Mouse (Mus musculus) heart, embryonic 14.5 days (tissue): ENCODE measurements at regions not wholly inside any gene's neighbourhood (a gene's known extent, or its start where the extent isn't known, plus 50 kb on each side); places are given as distances from the start of the nearest gene placed in this dataset.

Source experiments
- ATAC-seq: fragments of 200-750 bp; cut with Nextera tagmentation; 2 replicates; pipeline ENCODE4 v1.8.0; 2017; ENCODE audit warnings: low read depth, moderate TSS enrichment; ENCODE audit not compliant: insufficient number of reproducible peaks, insufficient read depth, low FRiP score
- H3K27ac ChIP-seq, 2 experiments: fragments of 200-500 bp in 1 of 2; fragments of 300-500 bp in 1 of 2; sonication (generic) in 1 of 2; replicated peaks in 1 of 2; 2 replicates each; pipeline ENCODE4 v1.5.1; 2012 to 2014; ENCODE audit warnings: low read depth in 2 of 2, low read length in 2 of 2, control low read depth in 1 of 2, mild to moderate bottlenecking in 1 of 2, mixed read lengths in 1 of 2; ENCODE audit not compliant: control insufficient read depth in 1 of 2, insufficient read depth in 1 of 2
- H3K27me3 ChIP-seq: fragments of 300-500 bp; sonication (generic); 2 replicates; pipeline ENCODE4 v1.6.1; 2014; ENCODE audit warnings: mild to moderate bottlenecking, low read length, control low read depth; ENCODE audit not compliant: control insufficient read depth, insufficient read depth
- H3K36me3 ChIP-seq: fragments of 300-500 bp; sonication (generic); 2 replicates; pipeline ENCODE4 v1.6.1; 2014; ENCODE audit warnings: mild to moderate bottlenecking, control low read depth, low read length, mixed read lengths; ENCODE audit not compliant: control insufficient read depth, insufficient read depth
- H3K4me1 ChIP-seq, 2 experiments: fragments of 200-500 bp in 1 of 2; fragments of 300-500 bp in 1 of 2; sonication (generic) in 1 of 2; 2 replicates each; pipeline ENCODE4 v1.6.1; 2012 to 2014; ENCODE audit warnings: low read length in 2 of 2, control low read depth in 1 of 2, mixed read lengths in 1 of 2; ENCODE audit not compliant: control insufficient read depth in 2 of 2, insufficient read depth in 2 of 2
- H3K4me2 ChIP-seq: fragments of 300-500 bp; sonication (generic); 2 replicates; pipeline ENCODE4 v1.6.1; 2014; ENCODE audit warnings: mild to moderate bottlenecking, low read length
- H3K4me3 ChIP-seq, 2 experiments: fragments of 200-500 bp in 1 of 2; fragments of 300-500 bp in 1 of 2; sonication (generic) in 1 of 2; 2 replicates each; pipeline ENCODE4 v1.5.1; 2012 to 2014; ENCODE audit warnings: low read length in 2 of 2, mild to moderate bottlenecking in 2 of 2, control low read depth in 1 of 2, low read depth in 1 of 2, moderate library complexity in 1 of 2; ENCODE audit not compliant: control insufficient read depth in 1 of 2, insufficient read depth in 1 of 2
- H3K9ac ChIP-seq: fragments of 300-500 bp; sonication (generic); 2 replicates; pipeline ENCODE4 v1.6.1; 2014; ENCODE audit warnings: mild to moderate bottlenecking, low read length
- H3K9me3 ChIP-seq: fragments of 300-500 bp; sonication (generic); 2 replicates; pipeline ENCODE4 v1.6.1; 2016; ENCODE audit warnings: low read length, control low read depth; ENCODE audit not compliant: control insufficient read depth
- WGBS: fragments of 180-500 bp; shearing (Covaris S2); extraction: QIAGEN DNeasy Blood & Tissue Kit; methylation state at CpG from one replicate; pipeline ENCODE4 v1.1.7; 2014; 5-methylcytosine and 5-hydroxymethylcytosine counted together

DNA sequence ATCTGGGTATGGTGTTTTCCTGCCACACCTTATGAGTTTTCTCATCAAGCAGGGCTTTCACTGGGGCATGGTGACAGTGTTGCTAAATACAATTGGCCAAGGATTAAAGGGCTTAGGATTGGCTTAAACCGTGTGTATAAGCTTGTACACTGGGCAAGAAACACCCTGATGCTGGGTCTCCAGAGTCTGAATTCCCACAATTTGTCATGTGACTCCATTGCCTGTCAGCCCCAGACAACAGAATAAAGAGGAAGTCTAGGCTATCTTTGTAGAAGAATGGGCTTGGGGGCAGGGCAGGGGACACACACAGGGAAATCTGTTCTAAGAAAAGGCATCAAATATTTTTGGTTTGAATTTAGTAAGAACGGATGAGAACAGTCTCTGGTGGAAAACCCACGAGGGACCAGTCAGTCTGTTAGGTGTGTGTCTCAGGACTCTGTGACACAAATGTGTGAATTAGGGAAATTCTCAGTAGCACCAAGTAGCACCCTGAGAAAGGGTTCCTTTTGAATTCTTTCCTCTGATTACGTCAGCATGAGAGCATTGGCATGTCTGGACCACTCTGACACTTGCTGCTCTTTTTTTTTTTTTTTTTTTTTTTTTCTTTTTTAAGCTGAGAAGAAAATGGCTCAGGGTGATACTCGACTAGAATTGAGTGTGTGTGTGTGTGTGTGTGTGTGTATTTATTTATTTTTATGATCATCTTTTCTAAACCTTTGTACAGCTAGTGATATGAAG, 235.5 kb upstream of the Tbl1xr1 start:
- 44% methylated on average over 5 of the region's 5 CpGs for WGBS
- no peak for ATAC-seq

DNA sequence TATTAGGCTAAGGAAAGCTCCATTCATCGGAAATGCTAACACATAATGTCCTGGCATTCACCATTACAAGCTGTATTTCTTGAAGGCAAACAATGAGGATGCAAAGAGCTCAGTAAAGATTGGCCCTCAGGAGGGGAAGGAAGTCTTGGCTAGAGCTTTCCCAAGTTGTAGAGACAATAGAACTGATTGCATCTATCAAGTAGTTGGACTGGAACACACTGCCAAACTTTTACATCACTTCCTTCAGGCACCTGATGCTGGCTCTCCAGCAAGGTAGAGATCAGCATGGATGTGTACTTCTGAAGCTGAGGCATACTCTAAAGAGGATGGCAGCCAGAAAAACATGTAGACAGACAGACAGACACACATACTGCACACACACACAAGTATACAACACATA, 234.9 kb upstream of the Tbl1xr1 start:
- H3K4me2 ChIP-seq, result no peak overlapping the region
- H3K9me3 ChIP-seq, result no peaks in the 10 kb centered on the region
- no peak overlapping the region for H3K4me3 ChIP-seq
- no peaks in the 10 kb centered on the region for H3K27me3 ChIP-seq
- H3K36me3 ChIP-seq, result no peaks in the 10 kb centered on the region
- no peak overlapping the region for H3K27ac ChIP-seq
- 82% methylated on average over 1 of the region's 1 CpGs for WGBS
- peaks cover 7 to 18% of the 10 kb centered on the region in 2 experiments for H3K4me1 ChIP-seq
- no peak for ATAC-seq
- H3K9ac ChIP-seq, result no peak overlapping the region

More for the DNA sequence above, 235.5 kb upstream of the Tbl1xr1 start:
- Histone ChIP-seq H3K9me3 (no peaks in the 10 kb centered on the region), H3K4me1 (peaks cover 7 to 18% of the 10 kb centered on the region in 2 experiments), H3K4me2 (no peak overlapping the region), H3K27me3 (no peaks in the 10 kb centered on the region), H3K4me3 (no peak overlapping the region), H3K27ac (0 out of 4 replicates have a peak overlapping the region, but pooled peaks of 1 of the 2 experiments have one; percentile 2), H3K9ac (no peak overlapping the region), H3K36me3 (no peaks in the 10 kb centered on the region)

DNA sequence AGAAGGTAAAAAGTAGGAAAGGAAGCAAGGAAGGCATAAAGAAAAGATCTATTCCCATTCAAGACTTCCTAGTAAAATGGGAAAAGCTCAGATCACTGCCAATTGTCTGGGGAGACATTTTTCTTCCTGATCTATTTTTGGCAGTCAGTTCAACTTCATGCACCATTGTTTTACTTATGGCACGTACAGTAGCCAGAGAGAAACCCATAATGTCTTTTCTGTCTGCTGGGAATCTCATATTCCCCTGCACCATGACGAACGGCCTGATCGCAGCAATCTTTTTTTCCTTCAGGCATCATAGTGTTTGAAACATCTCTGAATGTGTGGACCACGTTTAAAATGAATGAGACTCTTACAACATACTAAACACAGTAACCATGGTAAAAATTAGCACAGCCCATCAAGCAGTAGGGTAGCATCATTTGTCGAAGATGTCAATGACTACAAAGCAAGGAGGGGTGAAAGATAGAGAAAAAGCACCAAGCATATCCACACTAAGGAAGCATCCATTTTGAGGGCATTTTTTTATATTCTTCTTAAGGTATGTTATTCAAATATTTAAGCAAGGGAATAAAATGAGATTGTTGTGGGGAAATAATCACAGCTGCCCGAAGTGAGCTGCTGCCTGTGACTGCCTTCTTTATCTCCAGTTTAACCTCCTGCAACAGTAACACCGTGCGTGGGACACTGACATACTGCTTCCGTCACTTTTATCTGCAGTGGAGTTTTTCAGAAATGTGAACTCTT, 233.7 kb upstream of the Tbl1xr1 start:
- Histone ChIP-seq H3K27ac (0 out of 4 replicates have a peak overlapping the region, but pooled peaks of 1 of the 2 experiments have one; percentile 39), H3K36me3 (no peaks in the 10 kb centered on the region), H3K4me2 (no peak overlapping the region), H3K4me3 (no peak overlapping the region), H3K9me3 (no peaks in the 10 kb centered on the region), H3K27me3 (no peaks in the 10 kb centered on the region), H3K4me1 (peaks cover 7 to 14% of the 10 kb centered on the region in 2 experiments), H3K9ac (no peak overlapping the region)
- 36% methylated on average over 10 of the region's 10 CpGs for WGBS
- no peak for ATAC-seq

DNA sequence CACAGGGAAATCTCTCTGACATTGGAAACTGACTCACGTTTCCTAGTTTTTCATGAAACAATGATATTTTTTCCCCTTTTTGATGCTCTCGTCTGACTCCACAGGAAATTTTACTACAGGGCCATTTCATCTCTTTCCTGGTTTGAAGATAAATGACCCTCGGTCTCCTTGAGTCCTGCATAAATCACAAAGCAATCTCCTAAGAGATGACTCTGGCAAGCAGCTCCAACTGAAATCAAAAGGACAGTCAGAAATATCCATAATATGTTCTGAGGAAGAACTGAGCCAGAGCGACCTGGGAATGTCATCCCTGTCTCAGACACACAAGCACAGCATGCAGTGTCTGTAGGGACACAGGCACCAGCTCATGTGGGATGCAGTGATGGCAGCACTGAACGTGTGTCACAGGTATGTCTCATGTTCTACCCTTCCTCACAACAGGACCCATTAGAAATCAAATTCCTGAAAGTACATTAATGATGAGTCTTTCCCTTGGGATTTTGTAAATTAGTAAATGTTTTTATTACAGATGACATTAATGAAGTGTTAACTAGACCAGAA, 233.1 kb upstream of the Tbl1xr1 start:
- H3K4me1 ChIP-seq, result peaks cover 7 to 14% of the 10 kb centered on the region in 2 experiments
- H3K36me3 ChIP-seq, result no peaks in the 10 kb centered on the region
- no peak overlapping the region for H3K9ac ChIP-seq
- no peak overlapping the region for H3K4me3 ChIP-seq
- no peak overlapping the region for H3K27ac ChIP-seq
- whole genome bisulfite sequencing, result 44% methylated on average over 5 of the region's 5 CpGs
- H3K4me2 ChIP-seq, result no peak overlapping the region
- no peaks in the 10 kb centered on the region for H3K9me3 ChIP-seq
- no peak for ATAC-seq
- no peaks in the 10 kb centered on the region for H3K27me3 ChIP-seq

DNA sequence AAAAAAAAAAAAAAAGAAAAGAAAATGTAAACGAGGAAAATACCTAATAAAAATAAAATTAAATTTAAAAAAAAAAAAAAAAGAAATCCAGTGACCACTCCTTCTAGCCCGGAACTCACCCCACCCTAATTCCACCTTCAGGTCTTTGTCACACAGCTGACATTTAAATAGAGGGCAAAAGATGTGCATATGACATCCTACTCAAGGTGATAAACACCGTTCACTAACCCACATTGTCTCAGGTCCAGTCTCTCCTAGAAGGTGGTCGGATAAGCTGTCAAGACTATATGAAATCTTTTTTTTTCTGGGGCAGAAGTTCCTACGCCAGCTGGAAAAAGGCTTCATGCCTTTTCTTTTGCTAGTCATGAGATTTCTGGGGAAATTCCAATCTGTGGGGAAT, 226.6 kb upstream of the Tbl1xr1 start:
- 86% methylated on average over 5 of the region's 5 CpGs for WGBS
- no peak overlapping the region for H3K9ac ChIP-seq
- no peak overlapping the region for H3K27ac ChIP-seq
- no peaks in the 10 kb centered on the region for H3K36me3 ChIP-seq
- H3K4me3 ChIP-seq, result no peak overlapping the region
- no peak for ATAC-seq
- H3K4me2 ChIP-seq, result no peak overlapping the region
- no peaks in the 10 kb centered on the region for H3K27me3 ChIP-seq
- no peaks in the 10 kb centered on the region for H3K9me3 ChIP-seq
- H3K4me1 ChIP-seq, result no peaks in the 10 kb centered on the region

DNA sequence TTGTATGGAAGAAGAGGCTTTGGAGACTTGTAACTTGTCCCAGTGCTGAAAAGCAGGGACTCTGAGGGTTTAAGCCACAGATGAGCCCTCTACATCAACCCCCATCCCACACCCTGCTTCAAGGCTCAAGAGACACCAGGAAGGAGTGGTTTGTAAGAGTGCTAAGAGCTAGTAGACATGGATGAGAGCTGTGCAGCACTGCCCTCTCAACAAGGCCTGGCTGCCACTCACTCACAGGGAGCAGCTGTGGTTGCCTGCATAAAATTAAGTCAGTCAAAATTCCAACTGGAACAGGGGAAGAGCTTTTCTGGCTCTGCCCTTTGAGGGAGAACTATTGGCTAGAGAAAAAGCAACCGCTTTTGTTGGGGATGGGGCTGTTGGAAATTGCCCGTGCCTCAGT, 225.5 kb upstream of the Tbl1xr1 start:
- Histone ChIP-seq H3K4me1 (no peaks in the 10 kb centered on the region), H3K36me3 (no peaks in the 10 kb centered on the region), H3K4me2 (no peak overlapping the region), H3K27ac (no peak overlapping the region), H3K27me3 (no peaks in the 10 kb centered on the region), H3K4me3 (no peak overlapping the region), H3K9me3 (no peaks in the 10 kb centered on the region), H3K9ac (no peak overlapping the region)
- ATAC-seq, result no peak
- WGBS, result 90% methylated on average over 2 of the region's 2 CpGs

DNA sequence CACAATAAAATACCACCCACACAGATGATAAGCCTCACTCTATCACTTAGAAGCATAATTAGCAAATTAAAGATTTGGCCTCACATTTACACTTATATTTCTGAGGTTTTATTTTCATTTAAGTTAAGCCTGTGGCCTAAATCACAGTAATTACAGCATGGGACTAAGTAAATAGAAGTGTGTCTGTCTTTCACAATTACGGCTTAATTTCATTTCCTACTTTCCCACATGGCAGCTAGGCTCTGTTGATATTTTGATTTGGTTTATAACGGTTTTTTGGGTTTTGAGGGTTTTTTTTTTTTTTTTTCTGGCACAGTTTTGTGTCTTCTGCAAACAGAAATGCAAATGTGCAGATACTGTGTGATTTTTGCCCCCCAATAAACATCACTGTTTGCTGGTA, 222.1 kb upstream of the Tbl1xr1 start:
- Histone ChIP-seq H3K4me3 (no peak overlapping the region), H3K9me3 (no peaks in the 10 kb centered on the region), H3K4me2 (no peak overlapping the region), H3K9ac (no peak overlapping the region), H3K27ac (no peak overlapping the region), H3K27me3 (no peaks in the 10 kb centered on the region), H3K36me3 (no peaks in the 10 kb centered on the region), H3K4me1 (no peaks in the 10 kb centered on the region)
- no peak for ATAC-seq
- 74% methylated on average over 2 of the region's 2 CpGs for WGBS
